Mouse (Mus musculus) forebrain, embryonic 12.5 days (tissue): ENCODE results near the gene B4galt2. TPM values are rescaled to one million over a fixed set of nuclear protein-coding genes. Genes with fewer than 3 reads are reported as not detected.

Experiments
- ATAC-seq: fragments of 200-750 bp; cut with Nextera tagmentation; 2 replicates; pipeline ENCODE4 v1.8.0; 2017; ENCODE audit warnings: moderate TSS enrichment; ENCODE audit not compliant: low FRiP score
- H3K27ac ChIP-seq: fragments of 300-500 bp; sonication (generic); 2 replicates; pipeline ENCODE4 v1.5.1; 2016; ENCODE audit warnings: mild to moderate bottlenecking
- H3K27me3 ChIP-seq: fragments of 300-500 bp; sonication (generic); 2 replicates; pipeline ENCODE4 v1.6.1; 2016; ENCODE audit warnings: mild to moderate bottlenecking
- H3K36me3 ChIP-seq: fragments of 300-500 bp; sonication (generic); replicated peaks from 2 replicates; pipeline ENCODE4 v1.6.1; 2016; ENCODE audit warnings: mild to moderate bottlenecking
- H3K4me1 ChIP-seq: fragments of 300-500 bp; sonication (generic); 2 replicates; pipeline ENCODE4 v1.6.1; 2016
- H3K4me2 ChIP-seq: fragments of 300-500 bp; sonication (generic); 2 replicates; pipeline ENCODE4 v1.6.1; 2016; ENCODE audit warnings: mild to moderate bottlenecking, moderate library complexity
- H3K4me3 ChIP-seq: fragments of 300-500 bp; sonication (generic); replicated peaks from 2 replicates; pipeline ENCODE4 v1.5.1; 2016; ENCODE audit warnings: mild to moderate bottlenecking
- H3K9ac ChIP-seq: fragments of 300-500 bp; sonication (generic); 2 replicates; pipeline ENCODE4 v1.6.1; 2016; ENCODE audit warnings: mild to moderate bottlenecking
- H3K9me3 ChIP-seq: fragments of 300-500 bp; sonication (generic); 2 replicates; pipeline ENCODE4 v1.6.1; 2016
- WGBS: fragments of 180-500 bp; shearing (Covaris S2); methylation state at CpG from one replicate; pipeline ENCODE4 v1.1.7; 2016; 5-methylcytosine and 5-hydroxymethylcytosine counted together
- polyA plus RNA-seq: library from polyadenylated mRNA; unstranded; fragments of >200 nt; fragmentation: Nextera tagmentation; extraction: Ambion mirVana; gene quantifications from 2 replicates; pipeline ENCODE4 v1.2.1, GENCODE M21; 2016

The B4galt2 gene
- polyA plus RNA-seq, 1 experiment from 2014 or later, result 36.4 TPM

DNA sequence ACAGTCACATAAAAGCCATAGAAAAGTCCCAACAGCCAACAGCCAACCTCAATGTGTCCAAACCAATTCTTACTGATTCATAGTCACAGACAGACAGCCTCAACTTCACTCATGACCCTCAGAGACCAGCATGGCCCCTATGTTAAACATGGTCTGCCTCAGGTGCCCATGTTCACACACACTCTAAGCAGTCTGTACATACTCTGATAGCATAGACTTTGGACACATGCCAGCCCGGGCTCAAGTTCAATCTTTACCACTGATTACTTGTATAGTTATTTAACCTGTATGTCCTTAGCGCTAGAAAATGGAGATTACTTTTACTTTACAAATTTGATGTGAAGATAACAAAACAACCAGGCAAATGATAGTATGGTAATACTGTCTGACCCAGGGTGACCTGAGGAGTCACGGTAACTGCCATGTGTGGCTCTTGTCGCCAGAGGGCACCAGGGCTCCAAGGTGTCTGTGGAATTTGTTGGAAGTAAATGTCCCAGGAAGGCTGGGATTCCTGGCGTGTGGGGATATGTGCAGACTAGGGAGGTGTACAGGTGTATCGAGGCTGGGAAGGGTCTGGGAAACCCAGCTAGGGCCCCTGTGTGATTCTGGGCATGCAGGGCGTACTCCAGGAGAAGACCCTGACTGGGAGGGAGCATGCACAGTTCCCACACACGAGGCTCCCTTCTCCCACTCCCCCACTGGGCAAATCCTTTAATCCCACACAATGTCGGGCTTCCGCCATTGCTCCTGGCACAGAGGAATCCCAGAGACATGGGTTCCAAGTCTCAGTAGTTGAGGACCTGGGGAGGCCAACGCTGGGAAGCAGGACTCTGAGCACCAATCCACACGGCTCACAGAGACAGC is 53.8 kb downstream of the B4galt2 start:
- WGBS, result 9% methylated on average over 12 of the region's 12 CpGs
- no peaks in the 10 kb centered on the region for H3K9me3 ChIP-seq
- no peaks in the 10 kb centered on the region for H3K36me3 ChIP-seq
- peaks cover 13% of the 10 kb centered on the region for H3K4me1 ChIP-seq
- H3K4me2 ChIP-seq, result peak overlapping the region; percentile 21
- no peak overlapping the region for H3K9ac ChIP-seq
- peaks cover 20% of the 10 kb centered on the region for H3K27me3 ChIP-seq
- peak; percentile 20; the same call in 1 of the 2 replicates for ATAC-seq
- no peak overlapping the region for H3K4me3 ChIP-seq
- H3K27ac ChIP-seq, result no peak overlapping the region

GRCm38 (mm10) chr4:117828572-117829145 is 54.6 kb downstream of the B4galt2 start:
- H3K4me2 ChIP-seq, result no peak overlapping the region
- no peak overlapping the region for H3K27ac ChIP-seq
- peaks cover 8% of the 10 kb centered on the region for H3K4me1 ChIP-seq
- H3K4me3 ChIP-seq, result no peak overlapping the region
- H3K27me3 ChIP-seq, result peaks cover 12% of the 10 kb centered on the region
- H3K9me3 ChIP-seq, result no peaks in the 10 kb centered on the region
- H3K36me3 ChIP-seq, result no peaks in the 10 kb centered on the region
- no peak overlapping the region for H3K9ac ChIP-seq
- ATAC-seq, result no peak
- 81% methylated on average over 8 of the region's 8 CpGs for WGBS

Other genes starting within 250 kb of the B4galt2 start
- gene Dmap1, start 201.2 kb downstream of the B4galt2 start, polyA plus RNA-seq, result 73.1 and 76.4 TPM in 2 replicates
- gene Gm12845, start 159.1 kb downstream of the B4galt2 start, polyA plus RNA-seq, result not detected in 2 replicates
- gene Klf17, start 117.8 kb downstream of the B4galt2 start, polyA plus RNA-seq, result not detected in 2 replicates
- gene Slc6a9, start 49.0 kb downstream of the B4galt2 start, polyA plus RNA-seq, result 8.5 and 9.9 TPM in 2 replicates
- 1.8 and 2.1 TPM in 2 replicates for gene Ccdc24, start 10.9 kb downstream of the B4galt2 start, polyA plus RNA-seq
- 233 TPM in 2 replicates for gene Atp6v0b, start 3.8 kb upstream of the B4galt2 start, polyA plus RNA-seq
- 26.7 and 27.0 TPM in 2 replicates for gene Dph2, start 8.5 kb upstream of the B4galt2 start, polyA plus RNA-seq
- 70.8 and 71.4 TPM in 2 replicates for gene Ipo13, start 31.5 kb upstream of the B4galt2 start, polyA plus RNA-seq
- gene Artn, start 46.3 kb upstream of the B4galt2 start, polyA plus RNA-seq, result 0.23 and 0.33 TPM in 2 replicates